Mouse (Mus musculus) neural tube, embryonic 11.5 days (tissue): ENCODE measurements around the gene Sergef. TPM values are rescaled to one million over a fixed set of nuclear protein-coding genes. Genes with fewer than 3 reads are reported as not detected.

Experiments
- ATAC-seq: fragments of 200-750 bp; cut with Nextera tagmentation; 2 replicates; pipeline ENCODE4 v1.8.0; 2017; ENCODE audit warnings: moderate number of reproducible peaks, mild to moderate bottlenecking, moderate TSS enrichment, moderate library complexity; ENCODE audit not compliant: insufficient read depth, low FRiP score, low TSS enrichment
- DNase-seq: peaks from one replicate; pipeline ENCODE4 v3.0.0-alpha.2; 2015; ENCODE audit warnings: low spot score
- H3K27ac ChIP-seq: fragments of 300-500 bp; sonication (generic); 2 replicates; pipeline ENCODE4 v1.5.1; 2014; ENCODE audit warnings: low read depth, mild to moderate bottlenecking, low read length
- H3K27me3 ChIP-seq: fragments of 300-500 bp; sonication (generic); 2 replicates; pipeline ENCODE4 v1.6.1; 2014; ENCODE audit warnings: mild to moderate bottlenecking, low read length, mixed read lengths; ENCODE audit not compliant: control insufficient read depth, insufficient read depth
- H3K36me3 ChIP-seq: fragments of 300-500 bp; sonication (generic); 2 replicates; pipeline ENCODE4 v1.6.1; 2014; ENCODE audit warnings: mild to moderate bottlenecking, low read length, moderate library complexity, mixed read lengths; ENCODE audit not compliant: control insufficient read depth, insufficient read depth
- H3K4me1 ChIP-seq: fragments of 300-500 bp; sonication (generic); 2 replicates; pipeline ENCODE4 v1.6.1; 2014; ENCODE audit warnings: low read length, mixed read lengths; ENCODE audit not compliant: control insufficient read depth, insufficient read depth
- H3K4me2 ChIP-seq: fragments of 300-500 bp; sonication (generic); 2 replicates; pipeline ENCODE4 v1.6.1; 2014; ENCODE audit warnings: low read depth, mild to moderate bottlenecking, moderate library complexity
- H3K4me3 ChIP-seq: fragments of 300-500 bp; sonication (generic); 2 replicates; pipeline ENCODE4 v1.5.1; 2014; ENCODE audit warnings: low read depth, low read length
- H3K9ac ChIP-seq: fragments of 300-500 bp; sonication (generic); 2 replicates; pipeline ENCODE4 v1.6.1; 2014; ENCODE audit warnings: mild to moderate bottlenecking, low read length
- H3K9me3 ChIP-seq: fragments of 300-500 bp; sonication (generic); 2 replicates; pipeline ENCODE4 v1.6.1; 2016; ENCODE audit warnings: low read length; ENCODE audit not compliant: control insufficient read depth
- WGBS: fragments of 180-500 bp; shearing (Covaris S2); extraction: QIAGEN DNeasy Blood & Tissue Kit; methylation state at CpG from one replicate; pipeline ENCODE4 v1.1.7; 2014; 5-methylcytosine and 5-hydroxymethylcytosine counted together
- polyA plus RNA-seq: library from polyadenylated mRNA; unstranded; fragments of >200 nt; fragmentation: Nextera tagmentation; extraction: Ambion mirVana; gene quantifications from 2 replicates; pipeline ENCODE4 v1.2.1, GENCODE M21; 2014

The Sergef gene
- polyA plus RNA-seq, 1 experiment from 2014 or later, result 13.5 TPM

- Histone ChIP-seq H3K4me1 (peaks cover 12% of the 10 kb centered on the region), H3K27me3 (no peaks in the 10 kb centered on the region), H3K4me3 (no peak overlapping the region), H3K36me3 (no peaks in the 10 kb centered on the region), H3K9ac (no peak overlapping the region), H3K9me3 (no peaks in the 10 kb centered on the region), H3K4me2 (no peak overlapping the region), H3K27ac (no peak overlapping the region)
- DNase-seq (no peak), ATAC-seq (no peak)
- 61% methylated on average over 5 of the region's 5 CpGs for WGBS
Measured at GRCm38 (mm10) chr7:46421535-46421934, 218.1 kb downstream of the Sergef start.

- 72% methylated on average over 16 of the region's 16 CpGs for WGBS
- H3K9me3 ChIP-seq, result no peaks in the 10 kb centered on the region
- no peak overlapping the region for H3K27ac ChIP-seq
- H3K27me3 ChIP-seq, result no peaks in the 10 kb centered on the region
- ATAC-seq (no peak), DNase-seq (no peak)
- H3K4me2 ChIP-seq, result no peak overlapping the region
- no peak overlapping the region for H3K9ac ChIP-seq
- H3K4me3 ChIP-seq, result no peak overlapping the region
- peaks cover 12% of the 10 kb centered on the region for H3K4me1 ChIP-seq
- no peaks in the 10 kb centered on the region for H3K36me3 ChIP-seq
Measured at GRCm38 (mm10) chr7:46418102-46418622, 221.4 kb downstream of the Sergef start.

GRCm38 (mm10) chr7:46417467-46417866 is 222.1 kb downstream of the Sergef start:
- no peak overlapping the region for H3K9ac ChIP-seq
- H3K4me3 ChIP-seq, result no peak overlapping the region
- H3K4me1 ChIP-seq, result peaks cover 10% of the 10 kb centered on the region
- H3K27me3 ChIP-seq, result no peaks in the 10 kb centered on the region
- DNase-seq (no peak), ATAC-seq (no peak)
- WGBS, result 77% methylated on average over 7 of the region's 7 CpGs
- H3K27ac ChIP-seq, result no peak overlapping the region
- no peak overlapping the region for H3K4me2 ChIP-seq
- no peaks in the 10 kb centered on the region for H3K9me3 ChIP-seq
- H3K36me3 ChIP-seq, result no peaks in the 10 kb centered on the region

- H3K27ac ChIP-seq, result no peak overlapping the region
- H3K36me3 ChIP-seq, result no peaks in the 10 kb centered on the region
- no peak overlapping the region for H3K4me2 ChIP-seq
- no peaks in the 10 kb centered on the region for H3K4me1 ChIP-seq
- no peak for ATAC-seq
- H3K9me3 ChIP-seq, result no peaks in the 10 kb centered on the region
- H3K4me3 ChIP-seq, result no peak overlapping the region
- no peak overlapping the region for H3K9ac ChIP-seq
- no peaks in the 10 kb centered on the region for H3K27me3 ChIP-seq
- 82% methylated on average over 14 of the region's 14 CpGs for WGBS
- no peak for DNase-seq
Measured at GRCm38 (mm10) chr7:46415818-46416425, 223.7 kb downstream of the Sergef start.

- H3K9me3 ChIP-seq, result no peaks in the 10 kb centered on the region
- H3K9ac ChIP-seq, result no peak overlapping the region
- H3K27ac ChIP-seq, result no peak overlapping the region
- no peaks in the 10 kb centered on the region for H3K36me3 ChIP-seq
- no peak overlapping the region for H3K4me3 ChIP-seq
- ATAC-seq (no peak), DNase-seq (no peak)
- no peaks in the 10 kb centered on the region for H3K4me1 ChIP-seq
- no peak overlapping the region for H3K4me2 ChIP-seq
- no peaks in the 10 kb centered on the region for H3K27me3 ChIP-seq
- WGBS, result 56% methylated on average over 6 of the region's 6 CpGs
Measured at GRCm38 (mm10) chr7:46413959-46414725, 225.5 kb downstream of the Sergef start.

- WGBS, result 76% methylated on average over 5 of the region's 5 CpGs
- ATAC-seq, result no peak
- H3K27me3 ChIP-seq, result no peaks in the 10 kb centered on the region
- H3K4me2 ChIP-seq, result no peak overlapping the region
- H3K27ac ChIP-seq, result no peak overlapping the region
- H3K36me3 ChIP-seq, result no peaks in the 10 kb centered on the region
- no peaks in the 10 kb centered on the region for H3K4me1 ChIP-seq
- H3K9ac ChIP-seq, result no peak overlapping the region
- no peak for DNase-seq
- no peaks in the 10 kb centered on the region for H3K9me3 ChIP-seq
- no peak overlapping the region for H3K4me3 ChIP-seq
Measured at GRCm38 (mm10) chr7:46412823-46413222, 226.8 kb downstream of the Sergef start.

- Histone ChIP-seq H3K27me3 (no peaks in the 10 kb centered on the region), H3K4me1 (no peaks in the 10 kb centered on the region), H3K4me2 (no peak overlapping the region), H3K9ac (no peak overlapping the region), H3K9me3 (no peaks in the 10 kb centered on the region), H3K36me3 (no peaks in the 10 kb centered on the region), H3K27ac (no peak overlapping the region), H3K4me3 (no peak overlapping the region)
- DNase-seq (no peak), ATAC-seq (no peak)
- 79% methylated on average over 6 of the region's 6 CpGs for WGBS
Measured at GRCm38 (mm10) chr7:46410727-46411126, 228.9 kb downstream of the Sergef start.

- Histone ChIP-seq H3K27me3 (no peaks in the 10 kb centered on the region), H3K4me2 (no peak overlapping the region), H3K4me3 (no peak overlapping the region), H3K36me3 (no peaks in the 10 kb centered on the region), H3K27ac (no peak overlapping the region), H3K4me1 (no peaks in the 10 kb centered on the region), H3K9me3 (no peaks in the 10 kb centered on the region), H3K9ac (no peak overlapping the region)
- DNase-seq, result no peak
- 44% methylated on average over 12 of the region's 12 CpGs for WGBS
- no peak for ATAC-seq
Measured at GRCm38 (mm10) chr7:46409204-46409789, 230.3 kb downstream of the Sergef start.
